Mouse (Mus musculus) E14TG2a.4 (cell line): ENCODE measurements at regions not wholly inside any gene's neighbourhood (a gene's known extent, or its start where the extent isn't known, plus 50 kb on each side); places are given as distances from the start of the nearest gene placed in this dataset.

Source experiments
- CTCF ChIP-seq: conservative IDR thresholded peaks from 2 replicates; pipeline ENCODE4 v1.5.1; 2014; ENCODE audit warnings: low read length
- POU5F1 ChIP-seq: IDR thresholded peaks from 2 replicates; pipeline ENCODE4 v1.6.1; 2014; ENCODE audit warnings: low read length, borderline replicate concordance

DNA sequence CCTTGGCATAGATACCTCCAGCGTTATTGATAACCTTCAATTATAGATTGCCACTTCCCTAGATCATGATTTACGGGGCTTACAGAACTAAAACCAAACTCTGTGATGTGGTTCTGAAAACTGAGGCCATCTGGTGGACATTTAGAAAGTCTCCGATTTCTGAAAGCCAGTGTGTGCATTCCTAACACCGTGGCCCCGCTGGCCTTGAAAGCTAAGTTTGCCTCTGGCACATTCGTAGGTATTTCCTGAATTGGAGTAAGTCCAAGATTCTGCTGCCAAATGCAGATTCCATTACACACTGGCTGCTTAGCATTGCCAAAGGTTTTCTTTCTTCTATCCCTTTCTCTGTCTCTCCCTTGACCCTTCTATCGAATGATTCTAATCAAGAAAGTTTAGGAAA lies 55.7 kb upstream of the Tmpo start:
- TF ChIP-seq CTCF: no peak; the same call in 1 of the 2 replicates
- no peak for TF ChIP-seq POU5F1
